8 mouse cellular contexts compared by ENCODE assay signal in the genomic region with DNA sequence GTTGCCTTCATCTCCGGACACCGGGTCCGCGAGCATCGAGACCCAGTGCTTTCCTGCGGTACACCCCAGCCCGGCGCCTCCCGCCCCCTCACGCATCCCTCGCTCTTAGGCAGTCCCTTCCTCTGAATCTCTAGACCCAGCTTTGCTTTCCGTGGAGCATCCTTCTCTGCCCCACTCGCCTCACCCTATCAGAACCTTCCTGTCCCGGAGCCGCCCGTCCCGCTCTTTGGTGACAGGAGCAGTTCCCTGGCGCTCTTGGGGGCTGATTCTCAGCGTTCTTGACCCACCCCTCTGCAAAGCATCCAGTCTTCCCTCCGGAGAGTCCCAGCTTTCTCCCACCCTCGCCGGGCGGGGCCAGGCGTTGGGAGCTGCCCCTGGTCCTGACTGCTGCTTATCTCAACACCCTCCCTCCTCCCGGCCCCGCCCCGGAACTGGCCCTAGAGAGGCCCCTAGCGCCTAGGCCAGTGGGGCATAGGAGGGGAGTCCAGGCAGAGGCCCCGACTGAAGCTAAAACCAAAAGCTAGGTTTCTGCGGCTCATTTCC. TPM values are rescaled to one million over a fixed set of nuclear protein-coding genes. Genes with fewer than 3 reads are reported as not detected.
DNase-seq lines count a peak whose midpoint lies in the region; ATAC-seq and TF ChIP-seq lines count a peak whose summit lies in the region.

No protein-coding gene starts in this region.

- DNase-seq in G1E (ENCODE audit: low spot score): peak; percentile 83
- peak; percentile 70 for DNase-seq in embryonic facial prominence, embryonic 14.5 days (ENCODE audit: low spot score)
- peak; percentile 20 for DNase-seq in thymus, postnatal 0 days (ENCODE audit: low spot score)

- peaks cover 33% of the 10 kb centered on the region for H3K36me3 ChIP-seq in G1E (replicated peaks)
- H3K36me3 ChIP-seq in embryonic facial prominence, embryonic 14.5 days (ENCODE audit: control insufficient read depth, insufficient read depth, low read length): no peaks in the 10 kb centered on the region
- H3K36me3 ChIP-seq in heart, embryonic 11.5 days (ENCODE audit: control insufficient read depth, insufficient read depth, low read length): no peaks in the 10 kb centered on the region
- H3K36me3 ChIP-seq in kidney, embryonic 16.5 days (ENCODE audit: insufficient read depth, low read length): peaks cover 10% of the 10 kb centered on the region; the same call in 1 of the 2 replicates
- peaks cover 11% of the 10 kb centered on the region for H3K36me3 ChIP-seq in liver, embryonic 15.5 days (replicated peaks)
- peaks cover 27% of the 10 kb centered on the region for H3K36me3 ChIP-seq in neural tube, embryonic 12.5 days

- peak overlapping the region; percentile 89 for H3K4me2 ChIP-seq in embryonic facial prominence, embryonic 14.5 days (ENCODE audit: low read depth, low read length)
- H3K4me2 ChIP-seq in heart, embryonic 11.5 days: peak overlapping the region; percentile 99
- H3K4me2 ChIP-seq in kidney, embryonic 16.5 days (replicated peaks; ENCODE audit: low read depth, low read length): peak overlapping the region; percentile 99
- peak overlapping the region; percentile 100 for H3K4me2 ChIP-seq in liver, embryonic 15.5 days
- peak overlapping the region; percentile 85 for H3K4me2 ChIP-seq in neural tube, embryonic 12.5 days (replicated peaks)

- no peak for TF ChIP-seq CTCF in G1E (IDR thresholded peaks at IDR 0.05; ENCODE audit: low read depth, low read length)
- TF ChIP-seq CTCF in bone marrow macrophage, adult 2 months (IDR thresholded peaks at IDR 0.05; ENCODE audit: low read depth, low read length): no peak

- TF ChIP-seq POLR2A in bone marrow macrophage, adult 2 months (IDR thresholded peaks at IDR 0.05; ENCODE audit: borderline replicate concordance, low read depth, low read length): no peak

- 2% methylated on average over 18 of the region's 30 CpGs for WGBS in embryonic facial prominence, embryonic 14.5 days
- WGBS in heart, embryonic 11.5 days (ENCODE audit: insufficient replicate concordance): under 1% methylated on average over 28 of the region's 30 CpGs
- under 1% methylated on average over 30 of the region's 30 CpGs for WGBS in kidney, embryonic 16.5 days
- WGBS in liver, embryonic 15.5 days (ENCODE audit: insufficient replicate concordance): 1% methylated on average over 30 of the region's 30 CpGs
- WGBS in neural tube, embryonic 12.5 days: 1% methylated on average over 30 of the region's 30 CpGs

- H3K27ac ChIP-seq in bone marrow macrophage, adult 2 months (ENCODE audit: insufficient read depth, low read depth, low read length): no peak overlapping the region
- H3K27ac ChIP-seq in embryonic facial prominence, embryonic 14.5 days (replicated peaks; ENCODE audit: low read depth, low read length): peak overlapping the region; percentile 66
- H3K27ac ChIP-seq in heart, embryonic 11.5 days (ENCODE audit: low read depth, low read length): peak overlapping the region; percentile 29; the same call in 1 of the 2 replicates
- H3K27ac ChIP-seq in kidney, embryonic 16.5 days (ENCODE audit: low read length): peak overlapping the region; percentile 61
- H3K27ac ChIP-seq in liver, embryonic 15.5 days (replicated peaks): peak overlapping the region; percentile 60
- H3K27ac ChIP-seq in neural tube, embryonic 12.5 days: peak overlapping the region; percentile 79

- H3K4me1 ChIP-seq in G1E (ENCODE audit: insufficient read depth, low read depth, low read length): peaks cover 41% of the 10 kb centered on the region
- no peaks in the 10 kb centered on the region; the same call in 1 of the 2 replicates for H3K4me1 ChIP-seq in bone marrow macrophage, adult 2 months (ENCODE audit: control insufficient read depth, insufficient read depth, low read length)
- 0 out of 2 replicates have a peak, but pooled peaks cover 3% of the 10 kb centered on the region for H3K4me1 ChIP-seq in embryonic facial prominence, embryonic 14.5 days (ENCODE audit: control insufficient read depth, insufficient read depth, low read length)
- H3K4me1 ChIP-seq in heart, embryonic 11.5 days (ENCODE audit: control insufficient read depth, insufficient read depth, low read length): peaks cover 10% of the 10 kb centered on the region
- peaks cover 6% of the 10 kb centered on the region; the same call in 1 of the 2 replicates for H3K4me1 ChIP-seq in kidney, embryonic 16.5 days (ENCODE audit: insufficient read depth, low read length)
- H3K4me1 ChIP-seq in liver, embryonic 15.5 days (replicated peaks): peaks cover 32% of the 10 kb centered on the region
- peaks cover 17% of the 10 kb centered on the region for H3K4me1 ChIP-seq in neural tube, embryonic 12.5 days

- ATAC-seq in G1E (ENCODE audit: extremely low read depth, insufficient number of reproducible peaks, low FRiP score, poor library complexity, severe bottlenecking): peak; percentile 93
- peak; percentile 66 for ATAC-seq in embryonic facial prominence, embryonic 14.5 days (ENCODE audit: low read depth)
- ATAC-seq in heart, embryonic 11.5 days (replicated peaks; ENCODE audit: insufficient number of reproducible peaks, low FRiP score, low TSS enrichment): peak; percentile 79
- ATAC-seq in kidney, embryonic 16.5 days (ENCODE audit: low FRiP score, low TSS enrichment): peak; percentile 83
- ATAC-seq in liver, embryonic 15.5 days (ENCODE audit: insufficient read depth): peak; percentile 90
- peak; percentile 85 for ATAC-seq in neural tube, embryonic 12.5 days (ENCODE audit: low FRiP score, low read depth)

- H3K27me3 ChIP-seq in G1E (ENCODE audit: insufficient read depth, low read length): peaks cover 15% of the 10 kb centered on the region; the same call in 1 of the 2 replicates
- H3K27me3 ChIP-seq in embryonic facial prominence, embryonic 14.5 days (replicated peaks; ENCODE audit: control insufficient read depth, insufficient read depth, low read length): no peaks in the 10 kb centered on the region
- H3K27me3 ChIP-seq in heart, embryonic 11.5 days (ENCODE audit: control insufficient read depth, insufficient read depth, low read length): 0 out of 2 replicates have a peak, but pooled peaks cover 2% of the 10 kb centered on the region
- H3K27me3 ChIP-seq in kidney, embryonic 16.5 days (ENCODE audit: insufficient read depth, low read length): no peaks in the 10 kb centered on the region
- peaks cover 18% of the 10 kb centered on the region for H3K27me3 ChIP-seq in liver, embryonic 15.5 days
- H3K27me3 ChIP-seq in neural tube, embryonic 12.5 days (replicated peaks): no peaks in the 10 kb centered on the region

- H3K9me3 ChIP-seq in G1E (replicated peaks): no peaks in the 10 kb centered on the region
- H3K9me3 ChIP-seq in embryonic facial prominence, embryonic 14.5 days (ENCODE audit: control insufficient read depth, low read length): no peaks in the 10 kb centered on the region
- H3K9me3 ChIP-seq in heart, embryonic 11.5 days (replicated peaks; ENCODE audit: control insufficient read depth, low read length): no peaks in the 10 kb centered on the region
- H3K9me3 ChIP-seq in kidney, embryonic 16.5 days (ENCODE audit: low read length): no peaks in the 10 kb centered on the region
- H3K9me3 ChIP-seq in liver, embryonic 15.5 days (replicated peaks): no peaks in the 10 kb centered on the region
- H3K9me3 ChIP-seq in neural tube, embryonic 12.5 days: no peaks in the 10 kb centered on the region

- peak overlapping the region; percentile 75 for H3K4me3 ChIP-seq in G1E (ENCODE audit: low read depth, low read length)
- H3K4me3 ChIP-seq in bone marrow macrophage, adult 2 months (ENCODE audit: insufficient read depth, low read length): peak overlapping the region; percentile 52
- peak overlapping the region; percentile 70 for H3K4me3 ChIP-seq in embryonic facial prominence, embryonic 14.5 days (ENCODE audit: low read depth, low read length)
- H3K4me3 ChIP-seq in heart, embryonic 11.5 days (ENCODE audit: low read depth, low read length): peak overlapping the region; percentile 76
- peak overlapping the region; percentile 76 for H3K4me3 ChIP-seq in kidney, embryonic 16.5 days (ENCODE audit: low read length)
- peak overlapping the region; percentile 70 for H3K4me3 ChIP-seq in liver, embryonic 15.5 days (replicated peaks)
- peak overlapping the region; percentile 79 for H3K4me3 ChIP-seq in neural tube, embryonic 12.5 days

- peak overlapping the region; percentile 72 for H3K9ac ChIP-seq in embryonic facial prominence, embryonic 14.5 days (ENCODE audit: low read depth, low read length)
- peak overlapping the region; percentile 71 for H3K9ac ChIP-seq in heart, embryonic 11.5 days (ENCODE audit: low read depth, low read length)
- H3K9ac ChIP-seq in kidney, embryonic 16.5 days (replicated peaks; ENCODE audit: low read length): peak overlapping the region; percentile 74
- peak overlapping the region; percentile 63 for H3K9ac ChIP-seq in liver, embryonic 15.5 days
- peak overlapping the region; percentile 86 for H3K9ac ChIP-seq in neural tube, embryonic 12.5 days

RNA-seq across cellular contexts. Expression of gene Carmil3, which starts 0.9 kb away (rescaled TPM):
- total RNA-seq in G1E (2014; fragmentation: Nextera tagmentation) (2.2 TPM in 2 replicates), G1E (2017) (2.1 and 2.3 TPM in 2 replicates)
- polyA plus RNA-seq in G1E (2012): 0.92 and 1.2 TPM in 2 replicates
- polyA plus RNA-seq in bone marrow macrophage, adult 2 months (2012; ENCODE audit: insufficient read depth, insufficient read length, missing spikeins): 0.43 TPM in 1 of 2 replicates, not detected in the other
- polyA plus RNA-seq in embryonic facial prominence, embryonic 14.5 days (2014; fragmentation: Nextera tagmentation; extraction: Ambion mirVana): 3.4 and 3.9 TPM in 2 replicates
- polyA plus RNA-seq in heart, embryonic 11.5 days (2014; fragmentation: Nextera tagmentation; extraction: Ambion mirVana): 2.2 TPM in 2 replicates
- 2.5 and 3.0 TPM in 2 replicates for polyA plus RNA-seq in kidney, embryonic 16.5 days (2015; fragmentation: Nextera tagmentation; extraction: Ambion mirVana)
- polyA plus RNA-seq in liver, embryonic 15.5 days (2015; fragmentation: Nextera tagmentation; extraction: Ambion mirVana): 0.28 and 0.41 TPM in 2 replicates
- polyA plus RNA-seq in neural tube, embryonic 12.5 days (2016; fragmentation: Nextera tagmentation; extraction: Ambion mirVana): 16.1 and 16.8 TPM in 2 replicates
- polyA plus RNA-seq in thymus, postnatal 0 days (2015; fragmentation: Nextera tagmentation; extraction: Ambion mirVana): 1.1 and 1.3 TPM in 2 replicates

RNA-seq across cellular contexts. Expression of gene Dhrs4, which starts 12.8 kb away (rescaled TPM):
- total RNA-seq in G1E (2014; fragmentation: Nextera tagmentation) (15.5 and 21.1 TPM in 2 replicates), G1E (2017) (47.7 TPM in 2 replicates)
- polyA plus RNA-seq in G1E (2012): 37.4 and 42.8 TPM in 2 replicates
- polyA plus RNA-seq in bone marrow macrophage, adult 2 months (2012; ENCODE audit: insufficient read depth, insufficient read length, missing spikeins): 28.3 and 33.4 TPM in 2 replicates
- polyA plus RNA-seq in embryonic facial prominence, embryonic 14.5 days (2014; fragmentation: Nextera tagmentation; extraction: Ambion mirVana): 46.9 and 47.4 TPM in 2 replicates
- 22.0 and 44.5 TPM in 2 replicates for polyA plus RNA-seq in heart, embryonic 11.5 days (2014; fragmentation: Nextera tagmentation; extraction: Ambion mirVana)
- 147 and 157 TPM in 2 replicates for polyA plus RNA-seq in kidney, embryonic 16.5 days (2015; fragmentation: Nextera tagmentation; extraction: Ambion mirVana)
- 77.8 and 86.8 TPM in 2 replicates for polyA plus RNA-seq in liver, embryonic 15.5 days (2015; fragmentation: Nextera tagmentation; extraction: Ambion mirVana)
- polyA plus RNA-seq in neural tube, embryonic 12.5 days (2016; fragmentation: Nextera tagmentation; extraction: Ambion mirVana): 41.5 and 41.7 TPM in 2 replicates
- 62.4 and 63.8 TPM in 2 replicates for polyA plus RNA-seq in thymus, postnatal 0 days (2015; fragmentation: Nextera tagmentation; extraction: Ambion mirVana)

RNA-seq across cellular contexts. Expression of gene Cpne6, which starts 18.9 kb away (rescaled TPM):
- total RNA-seq in G1E (2014; fragmentation: Nextera tagmentation) (not detected in 2 replicates), G1E (2017) (0.06 and 0.11 TPM in 2 replicates)
- 0.03 and 0.06 TPM in 2 replicates for polyA plus RNA-seq in G1E (2012)
- polyA plus RNA-seq in bone marrow macrophage, adult 2 months (2012; ENCODE audit: insufficient read depth, insufficient read length, missing spikeins): not detected in 2 replicates
- 3.7 and 5.2 TPM in 2 replicates for polyA plus RNA-seq in embryonic facial prominence, embryonic 14.5 days (2014; fragmentation: Nextera tagmentation; extraction: Ambion mirVana)
- polyA plus RNA-seq in heart, embryonic 11.5 days (2014; fragmentation: Nextera tagmentation; extraction: Ambion mirVana): 0.32 and 0.43 TPM in 2 replicates
- polyA plus RNA-seq in kidney, embryonic 16.5 days (2015; fragmentation: Nextera tagmentation; extraction: Ambion mirVana): 0.21 and 0.46 TPM in 2 replicates
- polyA plus RNA-seq in liver, embryonic 15.5 days (2015; fragmentation: Nextera tagmentation; extraction: Ambion mirVana): not detected in 2 replicates
- 1.4 and 2.4 TPM in 2 replicates for polyA plus RNA-seq in neural tube, embryonic 12.5 days (2016; fragmentation: Nextera tagmentation; extraction: Ambion mirVana)
- 0.31 and 0.39 TPM in 2 replicates for polyA plus RNA-seq in thymus, postnatal 0 days (2015; fragmentation: Nextera tagmentation; extraction: Ambion mirVana)

RNA-seq across cellular contexts. Expression of gene Nrl, which starts 33.4 kb away (rescaled TPM):
- not detected in 2 replicates for total RNA-seq in G1E (2014; fragmentation: Nextera tagmentation)
- 0.06 and 0.27 TPM in 2 replicates for total RNA-seq in G1E (2017)
- polyA plus RNA-seq in G1E (2012): not detected in 2 replicates
- not detected in 2 replicates for polyA plus RNA-seq in bone marrow macrophage, adult 2 months (2012; ENCODE audit: insufficient read depth, insufficient read length, missing spikeins)
- not detected in 2 replicates for polyA plus RNA-seq in embryonic facial prominence, embryonic 14.5 days (2014; fragmentation: Nextera tagmentation; extraction: Ambion mirVana)
- not detected in 2 replicates for polyA plus RNA-seq in heart, embryonic 11.5 days (2014; fragmentation: Nextera tagmentation; extraction: Ambion mirVana)
- polyA plus RNA-seq in kidney, embryonic 16.5 days (2015; fragmentation: Nextera tagmentation; extraction: Ambion mirVana): not detected in 2 replicates
- not detected in 2 replicates for polyA plus RNA-seq in liver, embryonic 15.5 days (2015; fragmentation: Nextera tagmentation; extraction: Ambion mirVana)
- 0.10 and 0.19 TPM in 2 replicates for polyA plus RNA-seq in neural tube, embryonic 12.5 days (2016; fragmentation: Nextera tagmentation; extraction: Ambion mirVana)
- 0.07 and 0.08 TPM in 2 replicates for polyA plus RNA-seq in thymus, postnatal 0 days (2015; fragmentation: Nextera tagmentation; extraction: Ambion mirVana)

RNA-seq across cellular contexts. Expression of gene Pck2, which starts 48.7 kb away (rescaled TPM):
- total RNA-seq in G1E (2014; fragmentation: Nextera tagmentation) (9.5 and 33.6 TPM in 2 replicates), G1E (2017) (9.9 and 10.7 TPM in 2 replicates)
- polyA plus RNA-seq in G1E (2012): 23.9 and 34.9 TPM in 2 replicates
- 34.7 and 38.6 TPM in 2 replicates for polyA plus RNA-seq in bone marrow macrophage, adult 2 months (2012; ENCODE audit: insufficient read depth, insufficient read length, missing spikeins)
- 28.1 and 32.7 TPM in 2 replicates for polyA plus RNA-seq in embryonic facial prominence, embryonic 14.5 days (2014; fragmentation: Nextera tagmentation; extraction: Ambion mirVana)
- polyA plus RNA-seq in heart, embryonic 11.5 days (2014; fragmentation: Nextera tagmentation; extraction: Ambion mirVana): 28.0 and 33.0 TPM in 2 replicates
- 64.2 and 66.0 TPM in 2 replicates for polyA plus RNA-seq in kidney, embryonic 16.5 days (2015; fragmentation: Nextera tagmentation; extraction: Ambion mirVana)
- polyA plus RNA-seq in liver, embryonic 15.5 days (2015; fragmentation: Nextera tagmentation; extraction: Ambion mirVana): 36.0 and 39.9 TPM in 2 replicates
- 18.2 and 21.0 TPM in 2 replicates for polyA plus RNA-seq in neural tube, embryonic 12.5 days (2016; fragmentation: Nextera tagmentation; extraction: Ambion mirVana)
- 4.7 and 5.6 TPM in 2 replicates for polyA plus RNA-seq in thymus, postnatal 0 days (2015; fragmentation: Nextera tagmentation; extraction: Ambion mirVana)

Comparison
In these comparisons a context has a peak if more than half of its experiments do, and no peak if none do; other contexts are left out.
1. DNase-seq: peak in every context shown above with its lines; median percentile 83 in G1E; 70 in embryonic facial prominence, embryonic 14.5 days; 20 in thymus, postnatal 0 days.